Mouse (Mus musculus): Measurements from ENCODE around the gene Castor1. TPM values are rescaled to one million over a fixed set of nuclear protein-coding genes. Genes with fewer than 3 reads are reported as not detected.

Gene Castor1
- polyA plus RNA-seq (2021; fragmentation: Nextera tagmentation): 5.6 and 6.3 TPM in 2 replicates
- long read RNA-seq, experiment 1, transcript Castor1-201 (9 exons, 1,574 nt): major isoform, 16 of 17 reads
- long read RNA-seq, experiment 1, partial matches to known transcripts: 0 of 17 reads
- long read RNA-seq, experiment 1, other reads (novel, unspliced or antisense): 1 of 17 reads
- long read RNA-seq, experiment 2, transcript Castor1-201 (9 exons, 1,574 nt): major isoform, 7 of 9 reads
- long read RNA-seq, experiment 2, partial matches to known transcripts: 1 of 9 reads
- long read RNA-seq, experiment 2, other reads (novel, unspliced or antisense): 1 of 9 reads

GRCm38 (mm10) chr11:4217914-4218629 is at the start of gene Castor1:
TSS of gene Castor1 (plus strand) at chr11:4218225.

GRCm38 (mm10) chr11:4186486-4187317 is 31.3 kb upstream of the Castor1 start, which contains the start of gene Tbc1d10a:
TSS of gene Tbc1d10a (plus strand) at chr11:4186789.

DNA sequence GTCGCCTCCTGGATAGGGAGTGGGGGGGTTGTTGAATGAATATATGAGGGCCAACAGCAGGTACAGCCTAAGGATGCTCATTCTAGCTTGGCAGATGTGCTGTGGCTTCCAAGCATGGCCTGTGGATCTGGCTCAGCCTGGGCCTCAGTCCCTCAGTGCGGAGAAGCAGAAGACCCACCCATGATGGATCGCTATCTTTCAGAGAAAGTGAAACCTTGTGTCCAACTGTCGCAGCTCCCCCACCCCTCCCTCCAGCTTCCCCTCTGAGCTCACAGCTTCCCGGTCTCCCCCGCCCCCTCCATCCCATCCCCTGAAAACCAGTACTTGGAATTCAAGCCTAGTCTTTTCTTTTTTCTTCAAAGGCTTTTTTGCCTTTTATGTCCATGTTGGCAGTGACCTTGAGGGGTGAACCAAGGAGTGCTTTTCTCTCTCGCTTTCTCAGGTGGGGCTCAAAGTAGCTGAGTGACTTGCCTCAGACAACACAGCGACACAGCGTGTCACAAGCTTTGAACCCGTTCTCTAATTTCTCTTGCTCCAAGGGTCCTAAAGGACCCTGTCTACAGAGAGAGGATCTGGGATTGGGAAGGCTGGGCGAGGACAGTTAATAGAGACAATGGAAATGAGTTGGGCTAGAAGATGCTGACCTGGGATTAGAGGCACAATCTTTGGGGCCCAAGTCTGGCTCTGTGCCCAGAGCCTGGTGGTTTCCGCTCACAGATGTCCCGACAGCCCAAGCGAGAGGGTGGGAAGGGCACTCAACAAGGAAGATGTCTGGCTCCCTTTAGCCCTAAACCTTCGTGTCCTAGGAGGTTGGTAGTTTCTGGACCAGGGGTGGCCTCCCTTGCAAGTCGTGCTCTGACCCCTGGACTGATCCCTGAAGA is 17.9 kb downstream of the Castor1 start, which contains the start of gene Osm:
TSS of gene Osm (plus strand) at position 756 of the 881 bp plus-strand sequence.

GRCm38 (mm10) chr11:4256846-4257607 is 39.0 kb downstream of the Castor1 start, which contains the start of gene Lif:
TSS of gene Lif (plus strand) at chr11:4257557.

Other genes with a start within 250 kb of the Castor1 start
- not detected in 2 replicates for gene 4930556J24Rik, start 241.4 kb upstream of the Castor1 start, polyA plus RNA-seq (2021; fragmentation: Nextera tagmentation)
- gene Gal3st1, start 234.6 kb upstream of the Castor1 start, polyA plus RNA-seq (2021; fragmentation: Nextera tagmentation): 5.3 and 11.0 TPM in 2 replicates
- gene Sec14l4, start 186.8 kb upstream of the Castor1 start, polyA plus RNA-seq (2021; fragmentation: Nextera tagmentation): 0.27 and 0.38 TPM in 2 replicates
- 0.45 and 1.1 TPM in 2 replicates for gene Sec14l3, start 153.4 kb upstream of the Castor1 start, polyA plus RNA-seq (2021; fragmentation: Nextera tagmentation)
- 119 and 156 TPM in 2 replicates for gene Mtfp1, start 122.8 kb upstream of the Castor1 start, polyA plus RNA-seq (2021; fragmentation: Nextera tagmentation)
- gene Sec14l2, start 94.8 kb upstream of the Castor1 start, polyA plus RNA-seq (2021; fragmentation: Nextera tagmentation): 3.3 and 3.9 TPM in 2 replicates
- 6.3 and 29.1 TPM in 2 replicates for gene Rnf215, start 83.0 kb upstream of the Castor1 start, polyA plus RNA-seq (2021; fragmentation: Nextera tagmentation)
- 4.5 and 5.5 TPM in 2 replicates for gene Ccdc157, start 57.9 kb upstream of the Castor1 start, polyA plus RNA-seq (2021; fragmentation: Nextera tagmentation)
- 21.0 and 36.4 TPM in 2 replicates for gene Sf3a1, start 57.9 kb upstream of the Castor1 start, polyA plus RNA-seq (2021; fragmentation: Nextera tagmentation)
- gene Tbc1d10a, start 31.4 kb upstream of the Castor1 start, polyA plus RNA-seq (2021; fragmentation: Nextera tagmentation): 30.2 and 56.9 TPM in 2 replicates
- 0.09 and 0.27 TPM in 2 replicates for gene Osm, start 18.2 kb downstream of the Castor1 start, polyA plus RNA-seq (2021; fragmentation: Nextera tagmentation)
- gene Lif, start 39.3 kb downstream of the Castor1 start, polyA plus RNA-seq (2021; fragmentation: Nextera tagmentation): 0.58 and 0.78 TPM in 2 replicates
- 0.08 TPM in 1 of 2 replicates, not detected in the other for gene Hormad2, start 222.9 kb downstream of the Castor1 start, polyA plus RNA-seq (2021; fragmentation: Nextera tagmentation)

Measured in left cerebral cortex, adult 6 months (tissue).